Mouse (Mus musculus) ovary, postnatal 36 days (tissue): ENCODE data around the gene Thrb.

ENCODE experiments used
- DNase-seq: peaks from one replicate; pipeline ENCODE4 v3.0.0; 2022; ENCODE audit warnings: low spot score, mixed read lengths

Gene Thrb

DNA sequence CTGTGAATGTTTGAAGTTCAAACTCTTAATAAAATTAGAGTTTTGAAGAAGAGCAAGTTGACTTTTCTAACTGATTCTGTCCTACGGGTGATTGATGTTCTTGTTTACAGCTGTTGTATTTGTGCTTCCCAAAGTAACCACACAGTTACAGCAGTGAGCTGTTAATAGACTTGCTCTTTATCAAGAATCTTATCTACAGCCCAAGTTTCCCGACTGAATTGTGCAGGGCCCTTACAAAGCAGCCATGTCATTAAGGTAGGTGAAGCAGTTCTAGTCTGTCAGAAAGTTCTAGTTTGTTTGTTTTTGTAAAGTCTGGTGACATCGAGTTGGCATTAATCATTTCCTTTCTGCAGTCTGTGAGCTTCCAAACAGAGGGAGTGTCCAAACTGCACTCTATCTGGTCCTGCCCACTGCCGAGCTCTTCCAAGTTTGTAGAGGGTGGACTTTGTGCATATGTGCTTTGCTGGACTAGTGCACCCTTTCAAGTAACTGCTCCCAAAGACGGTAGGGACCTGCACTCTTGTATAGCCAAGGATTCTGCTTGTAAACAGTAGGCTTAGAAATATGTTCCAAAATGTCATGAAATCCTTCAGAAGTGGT lies 124.2 kb downstream of the Thrb start:
- DNase-seq: no peak

DNA sequence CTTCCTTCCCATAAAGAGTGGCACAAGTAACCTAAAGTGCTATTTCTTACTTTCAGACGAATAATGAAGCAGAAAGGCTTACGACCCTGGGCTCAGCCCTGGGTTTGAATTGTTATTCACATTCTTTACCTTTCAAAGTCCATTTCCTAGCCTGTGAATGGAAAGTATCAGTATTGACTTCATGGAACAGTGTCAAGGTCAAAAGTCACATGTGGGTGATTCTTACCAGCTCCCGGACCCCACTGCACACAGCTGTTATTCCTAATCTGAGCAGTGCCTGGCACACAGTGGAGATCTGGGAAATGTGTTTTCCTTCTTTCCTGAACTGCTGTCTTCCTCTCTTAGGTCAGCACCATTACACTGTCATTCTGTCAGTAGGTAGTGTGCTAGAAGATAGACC lies 125.3 kb downstream of the Thrb start:
- DNase-seq: no peak

DNA sequence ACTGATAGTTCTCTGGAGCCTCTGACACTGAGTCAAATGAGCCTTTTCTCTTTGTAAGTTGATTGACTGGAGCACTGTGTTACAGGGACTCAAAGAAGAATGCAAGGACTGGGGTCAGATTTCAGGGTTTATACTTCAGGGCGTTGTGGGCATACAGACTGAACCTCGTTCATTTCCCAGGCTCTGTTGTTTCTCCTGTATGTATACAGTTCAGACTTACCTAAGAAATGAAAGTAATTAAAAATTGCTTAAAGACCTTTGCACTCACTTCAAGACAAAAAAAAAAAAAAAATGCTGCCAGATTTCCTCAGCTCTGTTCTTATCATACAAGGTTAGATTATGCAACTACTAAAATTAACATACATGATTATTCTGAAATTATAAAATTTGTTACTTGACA lies 126.2 kb downstream of the Thrb start:
- no peak for DNase-seq

DNA sequence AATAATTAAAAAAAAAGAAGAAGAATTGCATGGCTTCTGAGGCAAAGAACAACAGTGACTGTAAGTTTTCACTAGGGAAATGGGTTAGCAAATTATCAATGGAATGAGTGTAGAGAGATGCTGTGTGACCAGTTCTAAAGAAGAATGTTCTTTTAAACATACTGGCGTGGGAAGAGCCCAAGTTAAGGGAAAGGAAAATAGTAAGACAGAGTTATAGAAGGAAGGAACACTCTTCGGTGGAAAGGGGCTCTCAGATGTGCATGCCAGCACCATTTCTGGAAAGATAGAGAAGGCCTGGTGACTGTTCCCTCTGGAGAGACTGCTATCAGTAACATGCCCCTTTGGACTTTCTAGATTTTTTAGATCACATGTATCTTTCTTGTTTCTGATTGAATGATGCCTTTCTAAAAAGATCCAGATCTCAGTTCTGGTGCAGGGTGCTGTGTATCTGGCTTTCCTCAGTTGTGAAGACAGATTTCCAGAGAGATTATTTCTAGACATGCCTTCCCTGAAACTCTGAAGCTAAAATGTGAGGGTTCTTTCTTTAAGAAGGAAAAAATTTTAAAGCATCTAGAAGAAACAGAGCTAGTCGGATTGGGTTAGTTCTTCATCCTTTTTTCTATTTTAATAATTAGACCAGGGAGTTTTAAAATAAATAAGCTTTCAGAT lies 144.0 kb downstream of the Thrb start:
- no peak for DNase-seq

DNA sequence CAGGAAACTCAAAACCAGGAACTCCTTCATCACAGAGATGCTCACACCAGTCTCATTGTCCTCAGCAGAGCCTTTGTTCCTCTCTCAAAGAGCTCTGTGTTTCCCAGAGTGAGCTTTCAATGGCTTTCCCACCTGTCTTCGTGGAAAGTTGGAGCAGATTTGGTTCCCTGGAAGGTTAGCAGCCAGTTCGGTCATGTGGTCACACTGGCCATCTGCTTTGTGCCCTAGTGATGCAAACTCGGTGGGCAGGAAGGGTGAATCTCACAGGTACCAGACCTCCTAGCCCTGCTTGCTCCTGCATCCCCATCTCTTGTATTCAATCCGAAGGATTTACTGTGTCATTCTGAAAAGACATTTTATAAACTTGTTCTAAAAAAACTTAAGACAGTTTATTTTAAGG lies 151.0 kb downstream of the Thrb start:
- no peak for DNase-seq

DNA sequence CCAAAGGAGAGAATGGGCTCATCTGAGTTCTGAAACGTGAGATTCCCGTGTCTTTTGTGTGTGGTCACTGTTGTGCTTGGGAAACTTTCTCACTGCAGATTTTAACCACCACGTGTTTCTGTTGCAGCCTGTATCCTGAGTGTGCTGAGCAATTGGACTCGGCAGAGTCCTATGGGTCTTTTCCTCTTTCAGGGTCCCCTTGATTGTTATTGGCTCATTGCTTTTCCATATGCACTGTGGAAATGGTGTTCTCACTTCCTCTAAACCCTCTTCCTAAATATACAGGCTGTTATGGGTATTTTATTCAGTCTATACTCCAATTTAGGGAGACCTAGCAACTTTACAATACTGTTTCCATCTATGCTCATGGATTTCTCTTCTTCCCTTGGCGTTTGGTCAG lies 152.4 kb downstream of the Thrb start:
- DNase-seq: no peak

DNA sequence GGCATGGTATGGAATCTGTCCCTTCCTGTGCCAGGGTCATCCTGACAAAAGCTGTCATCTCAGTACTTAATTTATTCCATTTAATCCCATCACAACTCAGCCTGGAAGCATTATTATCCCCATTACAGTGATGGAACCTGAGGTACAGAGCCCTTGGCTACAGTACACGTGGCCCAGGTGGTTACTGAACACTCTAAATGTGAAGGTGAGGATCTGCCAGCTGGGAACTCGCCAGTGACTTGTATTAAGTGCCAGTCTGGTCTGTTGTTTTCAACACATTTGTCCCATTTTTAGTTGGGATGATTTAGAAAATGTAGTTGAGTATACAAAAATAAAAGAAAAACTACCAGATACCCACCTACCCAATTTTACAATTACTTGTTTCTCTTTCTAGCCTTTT lies 155.0 kb downstream of the Thrb start:
- no peak for DNase-seq

DNA sequence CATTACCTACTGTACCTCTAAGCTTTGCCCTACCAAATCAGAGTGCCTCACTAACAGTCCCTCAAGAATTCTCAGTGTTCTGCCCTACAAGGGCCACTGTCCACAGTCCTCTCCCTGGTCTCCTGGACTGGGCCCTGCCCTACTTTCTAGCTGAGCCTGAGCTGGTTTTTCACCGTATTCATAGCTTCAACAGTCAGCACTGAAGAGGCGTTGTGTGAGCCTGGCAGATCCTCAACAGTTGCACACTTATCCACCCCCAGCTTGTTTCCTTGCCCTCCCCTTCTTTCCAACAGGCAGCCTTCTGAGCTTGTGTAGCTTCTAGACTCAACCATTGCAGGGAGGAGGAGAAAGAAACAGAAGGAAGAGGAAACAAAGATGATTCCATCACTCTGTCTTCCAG lies 158.0 kb downstream of the Thrb start:
- DNase-seq: no peak

DNA sequence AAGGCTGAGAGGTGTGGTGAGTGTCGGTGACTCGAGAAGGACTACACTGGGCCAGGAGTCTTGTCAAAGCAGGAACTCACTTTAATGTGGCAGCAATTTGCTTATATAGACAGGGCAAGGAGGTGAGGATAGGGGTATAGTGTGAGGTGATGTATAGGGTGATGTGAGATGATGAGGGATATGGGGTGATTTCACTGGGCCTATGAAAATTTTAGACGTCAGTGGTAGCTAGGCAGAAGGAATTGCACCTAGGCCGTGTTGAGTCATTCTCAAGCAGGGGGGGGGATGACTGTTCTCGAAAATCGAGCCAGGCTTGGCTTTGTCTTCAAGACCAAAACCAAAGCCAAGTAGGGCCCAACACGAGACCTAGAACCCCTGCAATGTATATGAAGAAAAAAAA lies 162.7 kb downstream of the Thrb start:
- DNase-seq: no peak

DNA sequence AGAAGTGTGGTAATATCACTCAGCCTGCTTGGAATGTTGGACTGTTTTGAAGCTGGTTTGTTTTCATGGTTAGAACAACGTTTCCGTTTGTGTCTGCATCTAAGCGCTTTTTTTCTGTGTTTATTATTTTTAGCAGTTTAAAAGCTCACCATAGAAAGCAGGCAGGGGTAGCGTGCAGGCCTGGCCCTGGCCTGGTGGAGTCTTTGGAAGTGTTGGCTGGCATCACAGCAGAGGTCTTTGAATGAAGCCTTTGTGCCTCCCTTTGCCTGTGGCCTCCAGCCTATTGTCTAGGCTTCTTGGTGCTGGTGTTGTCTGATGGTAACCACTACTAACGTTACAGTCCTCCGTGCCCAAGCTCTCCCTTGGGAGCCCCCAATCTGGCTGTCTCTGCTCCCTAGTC lies 167.3 kb downstream of the Thrb start:
- DNase-seq: no peak

DNA sequence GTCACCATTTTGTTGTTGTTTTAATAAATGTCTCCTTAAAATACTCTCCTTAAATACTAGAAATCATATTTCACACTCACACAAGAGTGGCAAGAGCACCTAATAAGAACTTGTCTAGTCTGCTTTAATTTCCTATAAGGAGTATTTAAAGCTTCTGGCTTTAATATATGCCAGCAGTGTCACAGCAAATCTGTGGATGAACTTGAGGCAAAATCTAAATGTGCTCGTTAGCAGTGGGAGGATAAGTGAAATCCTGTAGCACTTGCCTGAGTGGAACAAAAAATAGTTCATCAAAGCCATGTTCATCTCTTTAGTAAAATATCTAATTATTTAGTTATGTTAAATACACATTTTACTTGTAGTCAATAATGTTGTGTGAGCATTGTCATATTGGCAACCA lies 175.7 kb downstream of the Thrb start:
- no peak for DNase-seq

DNA sequence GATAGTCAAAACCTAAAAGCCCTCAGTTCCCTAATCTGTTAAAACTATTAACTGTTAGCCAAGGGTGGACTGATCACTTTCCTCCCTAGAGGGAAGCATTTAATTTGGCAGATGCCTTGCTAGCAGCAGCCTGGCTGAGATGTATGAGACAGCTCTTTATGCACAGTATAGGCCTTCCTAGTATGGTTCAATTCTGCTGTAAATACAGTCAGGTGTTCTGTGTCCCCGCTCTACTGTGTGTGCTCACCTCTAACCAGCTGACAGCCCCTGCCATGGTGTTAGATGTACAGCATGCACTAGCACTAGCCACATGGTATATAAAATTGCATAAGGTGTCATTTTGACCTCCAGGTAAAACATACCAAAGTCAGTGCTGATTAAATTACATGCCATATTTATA lies 176.7 kb downstream of the Thrb start:
- no peak for DNase-seq

DNA sequence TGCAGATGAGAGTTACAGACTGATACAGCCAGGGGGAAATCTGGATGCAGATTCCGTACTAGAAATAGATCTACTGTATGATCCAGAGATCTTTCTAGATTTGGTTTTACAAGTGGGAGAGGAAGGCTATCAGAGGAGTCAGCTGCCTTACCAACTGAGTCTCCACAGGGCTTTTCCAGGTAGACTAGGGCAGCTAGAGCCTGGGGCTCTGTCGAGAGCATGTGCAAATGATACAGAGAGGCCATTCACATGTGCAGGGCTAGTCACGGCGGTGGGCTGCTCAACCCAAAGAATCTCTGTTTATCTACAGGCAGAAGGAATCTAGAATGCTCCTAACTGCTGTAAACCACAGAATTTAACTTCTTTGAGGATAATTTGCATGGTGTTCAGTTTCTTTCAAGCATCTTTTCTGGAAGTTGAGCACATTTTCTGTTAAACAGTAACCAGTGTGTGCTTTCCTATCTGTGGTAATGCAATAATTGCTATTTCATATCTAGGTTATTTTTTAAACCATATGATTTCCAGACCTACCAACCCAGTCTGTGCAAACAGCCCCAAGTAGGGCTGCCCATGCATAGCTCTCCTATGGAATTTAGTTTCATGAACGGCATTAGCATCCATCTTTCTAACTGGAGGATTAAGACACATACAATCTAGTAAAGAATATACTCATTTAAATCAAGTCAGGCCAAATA lies 185.1 kb downstream of the Thrb start:
- DNase-seq: no peak

DNA sequence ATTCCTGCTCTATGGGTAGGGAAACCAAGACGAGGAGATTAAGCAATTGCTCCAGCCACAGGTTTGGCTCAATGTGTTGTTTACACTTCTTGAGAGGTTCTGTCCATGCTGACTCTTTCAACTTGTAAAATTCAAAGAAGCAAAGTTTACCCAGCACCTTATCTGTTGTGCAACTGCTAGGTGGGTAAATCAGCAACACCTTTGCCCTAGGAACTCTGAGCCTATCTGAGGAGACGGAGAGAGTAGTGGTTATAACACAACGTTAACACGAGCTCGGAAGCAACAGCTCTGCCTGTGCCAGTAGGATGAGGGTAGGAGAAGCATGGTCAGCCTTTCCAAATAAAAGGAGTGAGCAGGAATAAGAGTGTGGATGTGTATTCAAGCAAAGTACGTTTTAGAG lies 185.8 kb downstream of the Thrb start:
- no peak for DNase-seq

DNA sequence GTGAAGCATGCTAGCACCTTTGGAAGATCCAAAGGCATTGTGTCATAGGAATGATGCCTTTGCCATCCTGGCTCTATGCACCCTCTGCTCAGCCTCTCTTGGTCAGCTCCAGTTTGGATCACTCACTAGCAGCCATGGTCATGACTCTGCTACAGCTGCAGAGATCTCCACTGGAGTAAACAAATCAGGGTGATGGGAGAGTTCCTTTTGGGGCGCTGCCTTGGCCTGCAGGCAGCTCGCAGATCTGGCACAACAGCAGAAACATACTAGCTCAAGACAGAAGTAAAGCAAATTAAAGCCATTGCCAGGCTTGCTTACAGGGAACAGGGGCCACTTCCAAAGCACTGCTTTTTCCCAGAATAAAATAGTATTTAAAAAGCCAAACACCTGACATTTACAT lies 186.6 kb downstream of the Thrb start:
- DNase-seq: no peak

DNA sequence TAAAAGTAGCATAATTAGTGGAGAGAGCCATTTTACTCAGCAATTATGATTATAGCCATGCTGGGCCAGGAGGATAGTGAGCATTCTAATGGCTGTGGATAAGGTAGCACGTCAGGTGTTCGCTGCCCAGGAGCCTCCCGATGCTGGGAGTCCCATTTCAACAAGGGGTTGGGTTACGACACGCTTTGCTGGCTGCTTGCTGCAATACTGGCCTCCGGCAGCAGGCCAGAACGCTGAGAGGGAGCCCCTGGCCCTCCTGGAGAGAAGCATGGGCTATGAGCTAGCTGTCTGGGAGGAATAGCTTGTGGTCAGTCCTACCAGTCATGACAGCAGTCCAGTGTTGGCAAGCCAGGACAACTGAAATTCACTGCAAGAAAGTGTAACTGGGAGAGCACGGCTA lies 187.2 kb downstream of the Thrb start:
- peak; percentile 19 for DNase-seq

DNA sequence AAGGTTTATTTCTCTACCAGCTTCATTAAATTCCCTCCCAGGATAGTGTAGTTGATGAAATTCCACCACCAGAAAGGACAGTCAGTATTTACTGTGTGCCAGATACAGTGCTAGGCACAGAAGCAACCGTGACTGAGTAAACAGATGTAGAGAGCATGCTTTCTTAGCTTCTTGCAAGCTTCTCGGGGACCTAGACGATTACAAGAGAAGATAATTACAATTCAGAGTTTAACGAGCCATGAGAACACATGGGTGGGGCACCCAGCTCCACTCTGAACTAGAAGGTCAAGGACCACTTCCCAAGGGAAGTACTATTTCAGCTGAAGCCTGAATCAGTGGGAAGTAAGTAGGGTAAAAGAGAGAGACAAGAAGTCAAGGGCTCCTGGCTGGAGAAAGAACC lies 190.3 kb downstream of the Thrb start:
- no peak for DNase-seq

DNA sequence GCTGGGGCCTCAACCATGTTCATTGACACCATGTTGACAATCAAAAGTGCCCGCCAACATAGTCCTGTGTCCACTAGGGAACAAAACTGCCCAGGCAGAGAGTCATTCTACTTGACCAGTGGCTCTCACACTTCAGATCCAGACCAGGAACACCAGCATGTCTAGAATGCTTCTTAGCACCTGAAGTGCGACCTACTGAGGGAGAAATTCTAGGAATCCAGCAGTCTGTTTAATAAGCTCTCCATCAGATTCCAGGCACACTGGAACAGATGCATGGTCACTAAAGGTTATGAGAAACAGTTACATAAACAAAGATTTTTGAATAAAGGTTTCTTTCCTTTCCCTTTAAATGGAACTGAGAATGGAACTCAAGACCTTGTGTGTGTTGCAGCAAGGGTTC lies 192.2 kb downstream of the Thrb start:
- DNase-seq: no peak

DNA sequence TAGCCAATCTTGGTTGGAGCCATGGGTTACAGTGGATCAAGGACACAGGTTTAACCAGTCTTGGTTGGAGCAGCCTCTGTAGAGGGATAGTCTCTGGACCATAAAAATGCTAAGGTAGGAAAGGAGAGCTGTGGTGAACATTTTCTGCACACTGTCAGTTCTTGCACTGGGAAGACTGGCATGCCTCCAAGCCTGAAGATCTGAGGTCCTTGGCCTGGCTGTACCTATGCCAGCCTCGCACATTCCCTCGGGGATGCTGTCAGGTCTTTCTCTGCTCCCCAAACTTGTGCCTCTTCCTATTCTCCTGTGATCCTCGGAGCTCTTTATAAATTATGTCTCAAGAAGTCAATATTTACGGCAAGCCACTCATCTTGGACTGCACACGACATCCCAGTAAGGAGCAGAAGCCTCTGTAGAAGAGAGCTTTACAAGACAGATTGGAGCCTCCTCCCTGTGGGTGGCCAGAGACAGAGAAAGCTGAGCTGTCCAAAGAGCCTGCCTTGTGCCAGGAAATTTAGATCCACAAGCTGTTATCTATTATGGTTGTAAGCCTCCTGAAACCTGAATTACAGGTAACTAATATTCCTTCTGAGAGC lies 199.8 kb downstream of the Thrb start:
- peak; percentile 7 for DNase-seq

DNA sequence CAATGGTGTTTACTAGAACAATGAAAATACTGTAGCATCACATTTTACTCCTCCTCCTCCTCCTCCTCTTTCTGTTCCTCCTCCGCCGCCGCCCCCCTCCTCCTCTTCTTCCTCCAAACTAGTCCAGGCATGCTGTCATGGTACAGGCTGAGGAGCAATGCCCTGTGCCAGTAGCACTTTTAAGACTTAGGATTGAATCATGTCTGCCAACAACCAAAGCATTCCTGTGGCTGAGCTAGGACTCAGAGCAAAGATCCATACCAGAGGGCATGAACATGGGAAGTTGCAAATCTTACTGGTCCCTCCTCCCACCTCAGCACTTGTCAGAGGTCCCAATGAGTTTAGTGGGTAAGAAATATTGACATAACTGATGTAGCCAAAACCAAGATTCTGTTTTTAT lies 202.6 kb downstream of the Thrb start:
- DNase-seq: no peak

DNA sequence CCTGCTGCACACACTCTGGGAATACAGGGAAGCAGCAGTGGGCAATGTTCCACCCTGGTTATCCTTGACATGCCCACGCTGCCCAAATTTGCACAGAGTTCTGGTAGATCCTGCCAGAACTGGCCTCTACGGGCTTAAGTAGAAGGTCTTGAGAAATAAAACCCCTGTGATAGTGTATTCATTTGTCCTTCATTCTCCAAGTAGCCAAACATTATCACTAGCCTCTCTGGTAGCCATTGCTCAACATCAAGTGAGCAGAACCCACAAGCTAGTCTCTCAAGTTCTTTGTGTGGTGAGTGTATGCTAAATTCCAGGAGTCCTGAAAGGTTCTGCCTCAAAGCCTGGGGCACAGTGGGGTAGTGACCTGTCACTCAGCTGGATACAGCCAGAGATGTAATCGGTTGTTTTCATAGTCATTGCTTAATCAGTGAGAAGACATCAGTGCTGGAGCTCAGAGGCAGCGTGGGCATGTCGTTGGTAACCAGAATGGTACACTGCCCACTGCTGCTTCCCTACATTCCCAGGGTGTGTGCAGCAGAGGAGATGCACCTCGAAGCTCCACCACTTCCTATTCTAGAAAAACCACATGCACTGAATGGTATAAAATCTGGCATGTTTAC lies 203.8 kb downstream of the Thrb start:
- DNase-seq: peak; percentile 7

DNA sequence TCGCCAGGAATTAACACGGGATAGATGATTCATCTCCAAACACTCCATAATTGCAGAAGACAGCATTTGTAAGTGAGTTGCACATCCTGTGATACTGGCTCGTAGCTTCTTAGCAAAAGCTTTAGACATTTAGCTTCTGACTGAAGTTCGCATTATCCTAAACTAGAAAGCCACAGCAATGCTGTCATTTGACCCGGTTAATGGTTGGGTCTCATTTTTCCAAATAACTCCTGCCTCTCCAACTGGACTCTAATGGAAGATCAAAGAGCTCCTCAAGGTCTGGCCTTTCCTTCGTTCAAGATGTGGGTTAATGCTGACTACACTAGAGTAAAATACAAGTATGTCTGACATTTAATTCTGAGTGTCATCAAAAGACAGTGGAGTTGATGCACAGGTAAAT lies 208.3 kb downstream of the Thrb start:
- no peak for DNase-seq

DNA sequence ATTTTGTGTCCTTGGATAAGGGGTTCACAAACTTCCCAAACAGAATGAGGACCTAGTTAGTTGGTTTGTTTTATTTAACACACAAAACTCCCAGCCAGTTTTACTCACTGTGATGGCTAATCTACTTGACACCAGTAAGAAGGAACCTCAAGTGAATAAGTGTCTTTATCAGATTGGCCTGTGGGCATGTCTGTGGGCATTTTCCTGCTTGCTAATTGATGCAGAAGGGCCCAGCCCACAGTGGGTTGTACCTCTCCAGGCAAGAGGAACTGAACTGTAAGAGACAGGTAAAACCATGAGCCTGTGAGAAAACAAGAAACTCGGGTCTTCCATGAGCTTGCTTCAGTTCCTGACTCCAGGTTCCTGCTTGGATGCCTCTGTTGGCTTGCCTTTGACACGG lies 215.9 kb downstream of the Thrb start:
- no peak for DNase-seq
